Mouse (Mus musculus): ENCODE measurements around the gene Eda2r.

Eda2r gene

DNA sequence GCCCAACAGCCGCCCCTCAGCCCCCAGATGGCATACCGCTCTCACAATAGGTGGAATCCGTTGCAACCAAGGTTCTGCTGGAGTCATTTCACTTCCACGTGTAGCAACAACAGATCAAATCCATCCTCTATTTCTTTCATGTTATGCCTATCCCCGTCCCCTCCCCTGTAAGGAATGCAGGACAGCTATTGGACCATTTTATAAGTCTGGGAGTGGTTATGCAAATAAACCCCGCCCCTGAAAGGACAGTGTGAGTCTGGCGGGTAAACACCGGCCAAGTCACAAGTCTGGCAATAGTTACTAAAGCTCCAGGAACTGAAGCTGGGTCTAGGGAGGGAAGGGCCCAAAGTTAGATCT lies at the start of gene Eda2r:
Gene Eda2r, minus strand, starts transcription at position 152 of the 357 bp plus-strand sequence.
- no peak for DNase-seq (ENCODE audit: low read depth)

DNA sequence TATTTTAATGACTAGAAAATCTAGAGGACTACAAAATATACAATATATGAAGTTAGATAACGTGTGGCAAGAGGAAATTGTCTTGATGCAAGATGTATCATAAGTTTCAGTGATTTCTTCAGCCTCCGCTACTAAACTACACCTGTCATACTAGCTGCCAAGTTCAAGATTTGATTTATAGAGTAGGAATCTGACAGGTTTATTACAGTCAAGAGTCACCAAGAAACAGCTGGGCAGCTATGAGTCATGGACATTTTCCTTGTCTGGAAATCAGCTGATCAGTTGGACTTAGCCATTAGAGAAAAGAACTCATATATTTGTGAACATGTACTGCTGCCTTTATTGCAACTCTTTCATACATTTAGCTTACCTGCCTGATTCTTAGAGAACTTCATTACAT lies 20.9 kb upstream of the Eda2r start:
- no peak for DNase-seq (ENCODE audit: low read depth)

- DNase-seq (ENCODE audit: low read depth): no peak
These were observed 1.1 kb upstream of the Eda2r start for GRCm38 (mm10) chrX:97378076-97378475.

GRCm38 (mm10) chrX:97376321-97377064 lies 523 bp downstream of the Eda2r start:
- no peak for DNase-seq (ENCODE audit: low read depth)

GRCm38 (mm10) chrX:97372826-97373225 lies 4.2 kb downstream of the Eda2r start:
- DNase-seq (ENCODE audit: low read depth): no peak

- DNase-seq (ENCODE audit: low read depth): no peak
These were observed 7.8 kb downstream of the Eda2r start for GRCm38 (mm10) chrX:97369206-97369605.

DNA sequence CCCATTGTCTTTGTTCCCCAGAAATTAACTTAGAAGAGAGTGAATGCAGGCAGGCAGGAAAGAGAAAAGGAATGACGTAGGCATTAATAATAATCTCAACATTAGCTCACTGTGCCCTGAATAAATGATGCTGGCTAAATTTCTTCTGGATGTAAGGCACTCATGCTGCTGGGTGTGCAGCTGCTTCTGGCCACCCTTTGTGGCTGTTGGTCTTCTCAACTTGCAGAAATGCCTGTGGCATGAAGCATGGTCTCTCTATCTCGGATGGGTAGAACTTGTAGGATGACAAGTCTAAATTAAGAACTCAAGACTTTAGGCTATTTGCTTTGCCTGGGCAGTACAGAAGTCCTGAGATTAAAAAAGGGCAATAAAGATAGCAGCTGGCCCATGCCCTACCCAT lies 8.3 kb downstream of the Eda2r start:
- DNase-seq (ENCODE audit: low read depth): no peak

DNA sequence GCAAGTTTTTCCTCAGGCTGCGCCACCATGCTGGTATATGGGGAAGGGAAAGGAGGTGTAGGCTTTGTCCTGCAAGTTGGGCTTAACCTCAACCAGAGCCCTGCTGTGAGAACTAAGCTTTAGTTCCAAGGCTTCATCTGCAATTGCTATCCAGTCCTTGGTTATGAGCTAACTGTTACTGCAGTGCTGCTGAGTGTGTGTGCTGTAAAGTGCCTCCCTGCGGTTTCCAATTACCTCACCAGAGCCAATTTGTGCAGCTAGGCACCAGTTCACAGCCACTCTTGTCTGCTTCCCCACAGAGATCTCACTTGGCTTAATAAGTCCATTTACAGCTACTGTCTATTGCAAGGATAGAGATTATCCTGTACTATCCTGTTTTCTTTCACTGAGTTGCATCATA lies 16.1 kb downstream of the Eda2r start:
- no peak for DNase-seq (ENCODE audit: low read depth)

- no peak for DNase-seq (ENCODE audit: low read depth)
These were observed 49.1 kb downstream of the Eda2r start for GRCm38 (mm10) chrX:97327891-97328290.
